ENCODE assay signal across 8 mouse cellular contexts in genomic region chr19:46152127-46152803, GRCm38 (mm10). TPM values are rescaled to one million over a fixed set of nuclear protein-coding genes. Genes with fewer than 3 reads are reported as not detected.
DNase-seq lines count a peak whose midpoint lies in the region; ATAC-seq lines count a peak whose summit lies in the region.

Gbf1 (plus strand) TSS chr19:46152509.

- H3K36me3 ChIP-seq in heart, embryonic 13.5 days, result 0 out of 2 replicates have a peak, but pooled peaks cover 5% of the 10 kb centered on the region
- no peaks in the 10 kb centered on the region for H3K36me3 ChIP-seq in liver, embryonic 12.5 days
- H3K36me3 ChIP-seq in stomach, embryonic 15.5 days, result no peaks in the 10 kb centered on the region

- peak; percentile 96 for DNase-seq in CD4-positive, CD25-positive, alpha-beta regulatory T cell, adult 2 months (ENCODE audit: low read depth, low spot score)
- DNase-seq in fat pad, adult 2 months (ENCODE audit: extremely low read depth, low read depth, low spot score), result peak; percentile 96
- peak; percentile 95 for DNase-seq in kidney, postnatal 10 days
- peak; percentile 93 to 95 for DNase-seq in natural killer cell, adult 2 months (ENCODE audit: low spot score in 2 of 2)

- peak; percentile 94 for ATAC-seq in heart, embryonic 13.5 days (ENCODE audit: extremely low read depth, insufficient number of reproducible peaks, low FRiP score, low TSS enrichment)
- ATAC-seq in liver, embryonic 12.5 days, result peak; percentile 96
- peak; percentile 98 for ATAC-seq in stomach, embryonic 15.5 days (ENCODE audit: insufficient read depth, low FRiP score, low read depth)

- 0% methylated on average over 37 of the region's 37 CpGs for WGBS in heart, embryonic 13.5 days
- WGBS in liver, embryonic 12.5 days (ENCODE audit: insufficient replicate concordance), result under 1% methylated on average over 37 of the region's 37 CpGs
- WGBS in stomach, embryonic 15.5 days, result under 1% methylated on average over 37 of the region's 37 CpGs

- peak within 1 kb of the TSS; percentile 88 for H3K4me2 ChIP-seq in heart, embryonic 13.5 days
- peak within 1 kb of the TSS; percentile 73 for H3K4me2 ChIP-seq in liver, embryonic 12.5 days
- H3K4me2 ChIP-seq in stomach, embryonic 15.5 days, result peak within 1 kb of the TSS; percentile 90

- peak within 1 kb of the TSS; percentile 81 for H3K9ac ChIP-seq in heart, embryonic 13.5 days
- H3K9ac ChIP-seq in liver, embryonic 12.5 days, result peak within 1 kb of the TSS; percentile 78
- peak within 1 kb of the TSS; percentile 50 for H3K9ac ChIP-seq in stomach, embryonic 15.5 days

- H3K9me3 ChIP-seq in heart, embryonic 13.5 days, result no peaks in the 10 kb centered on the region
- no peaks in the 10 kb centered on the region for H3K9me3 ChIP-seq in liver, embryonic 12.5 days (replicated peaks)
- no peaks in the 10 kb centered on the region for H3K9me3 ChIP-seq in stomach, embryonic 15.5 days

- H3K4me3 ChIP-seq in brown adipose tissue, adult 24 weeks (ENCODE audit: insufficient read depth, low read depth, low read length), result peak within 1 kb of the TSS; percentile 84
- H3K4me3 ChIP-seq in heart, embryonic 13.5 days, result peak within 1 kb of the TSS; percentile 76
- peak within 1 kb of the TSS; percentile 82 for H3K4me3 ChIP-seq in liver, embryonic 12.5 days
- peak within 1 kb of the TSS; percentile 70 for H3K4me3 ChIP-seq in stomach, embryonic 15.5 days (replicated peaks)

- 0 out of 2 replicates have a peak within 1 kb of the TSS, but pooled peaks have one; percentile 26 for H3K27ac ChIP-seq in brown adipose tissue, adult 24 weeks (replicated peaks; ENCODE audit: low read depth, low read length)
- peak within 1 kb of the TSS; percentile 36; the same call in 1 of the 2 replicates for H3K27ac ChIP-seq in heart, embryonic 13.5 days (replicated peaks)
- peak within 1 kb of the TSS; percentile 64 for H3K27ac ChIP-seq in liver, embryonic 12.5 days
- 0 out of 2 replicates have a peak within 1 kb of the TSS, but pooled peaks have one; percentile 8 for H3K27ac ChIP-seq in stomach, embryonic 15.5 days

- peaks cover 18% of the 10 kb centered on the region; the same call in 1 of the 2 replicates for H3K4me1 ChIP-seq in brown adipose tissue, adult 24 weeks (ENCODE audit: control insufficient read depth, insufficient read depth, insufficient read length, low read length)
- peaks cover 49% of the 10 kb centered on the region for H3K4me1 ChIP-seq in heart, embryonic 13.5 days
- peaks cover 44% of the 10 kb centered on the region for H3K4me1 ChIP-seq in liver, embryonic 12.5 days
- peaks cover 33% of the 10 kb centered on the region for H3K4me1 ChIP-seq in stomach, embryonic 15.5 days

- H3K27me3 ChIP-seq in heart, embryonic 13.5 days (replicated peaks), result peaks cover 36% of the 10 kb centered on the region
- peaks cover 39% of the 10 kb centered on the region for H3K27me3 ChIP-seq in liver, embryonic 12.5 days (replicated peaks)
- peaks cover 33% of the 10 kb centered on the region for H3K27me3 ChIP-seq in stomach, embryonic 15.5 days (replicated peaks)

RNA-seq across cellular contexts. Expression of gene Gbf1, which starts in this region (rescaled TPM):
- 21.7 and 24.9 TPM in 2 replicates for polyA plus RNA-seq in brown adipose tissue, adult 24 weeks (2012; ENCODE audit: insufficient read depth, insufficient read length, missing spikeins)
- 41.1 and 43.1 TPM in 2 replicates for polyA plus RNA-seq in heart, embryonic 13.5 days (2015; fragmentation: Nextera tagmentation; extraction: Ambion mirVana)
- polyA plus RNA-seq in liver, embryonic 12.5 days (2016; fragmentation: Nextera tagmentation; extraction: Ambion mirVana), result 27.7 and 30.6 TPM in 2 replicates
- 59.3 and 63.1 TPM in 2 replicates for polyA plus RNA-seq in stomach, embryonic 15.5 days (2015; fragmentation: Nextera tagmentation; extraction: Ambion mirVana)

Comparison
In these comparisons a context has a peak if more than half of its experiments do, and no peak if none do; other contexts are left out.
1. Peak in every context shown above with its lines: DNase-seq, ATAC-seq, H3K4me3 ChIP-seq and H3K27ac ChIP-seq.
2. H3K27ac ChIP-seq: peak in every context shown above with its lines; median percentile 64 in liver, embryonic 12.5 days; 36 in heart, embryonic 13.5 days; 26 in brown adipose tissue, adult 24 weeks; 8 in stomach, embryonic 15.5 days.